Mouse (Mus musculus): ENCODE data around the gene Phrf1.

- no peak for TF ChIP-seq POLR2A (IDR thresholded peaks at IDR 0.05; ENCODE audit: extremely low read depth, insufficient read depth, low read length)
- no peak for TF ChIP-seq CTCF (IDR thresholded peaks at IDR 0.05; ENCODE audit: low read depth, low read length)
These were observed 17.9 kb upstream of the Phrf1 start for GRCm38 (mm10) chr7:141210606-141211131.

Data from liver, adult 2 months (tissue).